Mouse (Mus musculus) frontal cortex, adult (tissue): ENCODE measurements around the gene Rnd2.
A peak's percentile ranks its signal among the peaks of the same experiment; 100 is the strongest.
"Not testable (repeated sequence)": the region's sequence is repeated elsewhere in the genome, so short reads cannot be mapped to it uniquely, and the experiment has no call there.

Experiments used
- ATAC-seq: cut with Nextera tagmentation; 2 replicates; pipeline ENCODE4 v1.9.2; 2017; ENCODE audit warnings: mild to moderate bottlenecking, moderate library complexity, mixed read lengths; ENCODE audit not compliant: low TSS enrichment

The Rnd2 gene

GRCm38 (mm10) chr11:101464211-101465100 is at the start of gene Rnd2:
Rnd2 (plus strand) TSS chr11:101464999.
- ATAC-seq: no peak

- ATAC-seq: no peak
Observed at GRCm38 (mm10) chr11:101415306-101415705, 49.5 kb upstream of the Rnd2 start.

DNA sequence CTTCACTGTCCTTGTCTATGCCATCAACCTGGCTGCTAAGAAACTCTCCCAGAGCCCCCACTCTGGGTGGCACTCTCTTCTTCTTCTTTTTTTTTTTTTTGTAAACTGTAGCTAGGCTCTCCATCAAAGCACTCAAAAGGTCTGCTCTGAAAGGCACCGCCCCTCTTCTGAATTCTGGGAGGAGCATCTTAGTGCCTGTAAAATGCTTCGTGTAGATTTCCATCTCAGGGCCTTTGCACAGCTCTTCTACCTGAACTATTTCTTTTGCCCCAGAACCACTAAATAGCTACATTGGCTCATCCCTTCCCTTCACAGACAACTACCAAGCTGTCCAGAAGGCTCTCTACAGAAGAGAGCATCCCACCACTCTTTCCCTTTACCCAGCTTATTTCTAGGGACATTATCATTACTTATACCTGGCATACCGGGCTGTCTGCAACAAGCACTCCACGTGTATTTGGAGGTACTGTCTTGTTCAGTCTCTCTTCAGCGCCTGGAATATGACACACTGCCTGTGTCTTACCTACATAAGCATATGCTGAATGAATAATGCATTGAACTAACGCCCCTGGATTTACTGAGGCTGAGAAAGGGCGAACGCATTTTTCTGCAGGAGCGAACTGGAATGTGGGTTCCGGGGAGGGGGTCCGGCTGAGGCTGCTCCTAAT is 48.2 kb upstream of the Rnd2 start:
- ATAC-seq: peak; percentile 51; the same call in 1 of the 2 replicates

- ATAC-seq: peak; percentile 56; the same call in 1 of the 2 replicates
Observed at GRCm38 (mm10) chr11:101417101-101417855, 47.5 kb upstream of the Rnd2 start, which contains the start of gene Aarsd1. Aarsd1 (minus strand) TSS chr11:101417615.

DNA sequence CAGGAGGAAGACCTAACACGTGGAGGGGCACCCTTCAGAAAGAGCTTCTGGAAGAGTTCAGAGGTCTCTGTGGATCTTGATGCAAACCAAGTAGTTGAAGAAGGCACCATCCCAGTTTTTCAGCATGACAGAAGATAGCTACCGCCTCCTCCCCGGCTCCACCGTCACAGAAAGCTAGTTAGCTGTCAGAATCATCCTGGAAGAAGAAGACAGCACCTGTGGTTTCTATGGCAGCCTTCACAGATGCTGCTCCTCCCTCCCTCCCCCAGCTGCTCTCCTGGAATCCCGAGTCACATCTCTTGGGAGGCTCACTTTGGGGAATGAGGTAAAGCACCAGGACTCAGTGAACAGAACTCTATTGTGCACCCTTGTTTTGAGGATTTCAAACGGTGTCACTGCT is 45.8 kb upstream of the Rnd2 start:
- peak; percentile 77; the same call in 1 of the 2 replicates for ATAC-seq

DNA sequence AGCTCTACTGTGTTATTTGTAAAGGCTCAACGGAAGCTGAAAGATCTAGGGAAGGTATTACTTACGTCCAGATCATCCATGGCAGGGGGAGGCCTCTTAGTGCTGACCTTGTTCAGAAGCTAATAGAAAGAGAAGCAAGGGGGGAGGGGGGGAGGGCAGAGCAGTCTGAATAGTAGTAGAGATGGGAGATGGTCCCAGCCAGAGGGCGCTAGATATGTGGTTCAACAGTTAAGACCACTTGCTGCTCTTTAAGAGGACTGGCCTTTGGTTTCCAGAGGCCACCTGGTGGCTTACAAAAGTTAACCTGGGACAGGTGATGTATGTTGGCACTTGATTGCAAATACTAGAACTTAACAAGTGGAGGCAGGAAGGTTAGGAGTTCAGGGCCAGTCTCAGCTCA is 45.2 kb upstream of the Rnd2 start:
- ATAC-seq: no peak

DNA sequence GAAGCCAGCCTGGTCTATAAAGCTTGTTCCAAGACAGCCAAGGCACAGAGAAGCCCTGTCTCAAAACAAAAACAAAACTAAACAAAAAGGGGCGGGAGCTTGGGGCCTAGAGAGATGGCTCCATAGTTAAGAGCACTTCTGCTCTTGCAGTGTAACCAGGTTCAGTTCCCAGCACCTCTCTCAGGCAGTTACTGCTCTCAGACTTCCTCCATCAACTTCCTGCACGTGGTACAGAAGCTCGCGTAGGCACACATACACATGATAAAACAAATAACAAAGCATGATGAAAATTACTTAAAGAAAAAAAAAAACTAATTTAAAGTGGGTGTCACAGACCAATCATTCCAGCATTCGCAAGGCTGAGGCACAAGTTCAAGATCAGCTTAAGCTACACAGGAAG is 44.7 kb upstream of the Rnd2 start:
- ATAC-seq: no peak

DNA sequence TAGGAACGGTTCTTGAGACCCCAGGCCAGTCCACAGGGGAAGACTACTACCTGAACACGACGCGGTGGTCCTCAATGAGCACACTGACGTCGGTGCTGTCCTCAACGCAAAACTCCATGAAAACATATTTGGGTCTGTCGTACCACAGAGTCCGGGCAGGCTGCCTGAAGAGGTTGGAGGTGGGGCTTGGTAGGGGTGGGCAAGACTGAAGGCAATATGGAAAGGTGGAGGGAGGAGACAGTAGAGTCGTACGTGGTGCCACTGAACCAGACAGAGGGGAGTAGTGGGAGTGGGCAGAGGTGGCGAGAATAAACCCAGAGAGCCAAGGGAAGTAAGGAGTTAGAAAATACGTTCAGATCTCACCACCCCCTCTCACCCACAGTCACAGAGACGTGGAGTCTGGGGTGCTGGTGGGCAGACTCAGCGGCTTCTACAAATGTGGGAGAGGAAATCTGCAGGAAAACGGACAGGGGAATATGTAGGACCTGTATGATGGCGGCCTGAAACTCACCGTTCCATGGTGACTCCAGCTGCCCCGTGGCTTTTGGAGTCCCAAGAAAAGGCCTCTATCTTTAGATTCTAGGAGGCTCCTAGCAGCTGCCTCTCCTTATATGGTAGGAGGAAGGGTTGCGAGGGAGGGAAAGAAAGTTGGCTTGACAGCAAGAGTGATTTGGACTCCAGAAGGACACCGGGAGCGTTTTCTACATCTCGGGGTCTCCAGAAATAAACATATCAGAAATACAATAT is 40.5 kb upstream of the Rnd2 start, which contains the start of gene Gm27029:
Gm27029 (minus strand) TSS at position 692 of the 747 bp plus-strand sequence.
- peak; percentile 68 for ATAC-seq

DNA sequence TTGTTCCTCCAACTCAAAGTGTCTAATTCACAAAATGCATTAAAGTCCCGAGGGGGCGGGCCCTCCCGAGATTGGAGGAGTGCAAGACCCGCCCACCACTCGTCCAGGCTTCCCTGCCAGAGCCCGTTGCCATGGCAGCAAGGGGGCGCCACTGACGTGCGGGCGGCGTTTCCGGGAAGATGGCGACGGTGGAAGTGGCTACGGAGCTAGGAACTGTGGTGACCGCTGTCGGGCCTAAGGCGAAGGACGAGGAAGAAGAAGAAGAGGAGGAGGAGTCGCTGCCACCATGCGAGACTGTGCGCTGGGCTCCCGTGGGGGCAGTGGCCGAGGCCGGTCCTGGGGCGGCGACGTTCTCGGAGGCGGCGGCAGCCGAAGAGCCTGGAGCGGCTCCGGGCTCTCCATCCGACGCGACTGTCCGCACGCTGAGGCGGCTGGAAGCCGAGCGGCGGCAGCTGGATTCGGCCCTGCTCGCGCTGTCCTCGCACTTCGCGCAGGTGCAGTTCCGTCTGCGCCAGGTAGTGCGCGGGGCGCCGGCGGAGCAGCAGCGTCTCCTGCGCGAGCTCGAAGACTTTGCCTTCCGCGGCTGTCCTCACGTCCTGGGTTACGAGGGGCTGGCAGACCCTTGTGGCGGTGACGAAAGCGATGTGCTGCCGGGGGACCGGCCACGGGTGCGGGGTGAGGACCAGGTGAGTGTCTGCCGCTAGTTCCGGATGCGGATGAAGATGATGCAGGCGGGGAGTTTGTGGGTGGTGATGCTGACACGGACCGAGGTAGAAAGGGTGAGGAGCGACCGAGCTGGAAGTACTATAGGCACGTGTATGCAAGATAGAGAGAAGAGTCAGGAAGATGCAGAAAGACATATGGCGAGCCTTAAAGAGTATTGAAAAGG is 39.6 kb upstream of the Rnd2 start, which contains the start of the genes Rundc1 and Ptges3l:
Rundc1 (plus strand) TSS at position 161 of the 889 bp plus-strand sequence.
Ptges3l (minus strand) TSS at position 409 of the 889 bp plus-strand sequence.
- peak; percentile 80 for ATAC-seq

DNA sequence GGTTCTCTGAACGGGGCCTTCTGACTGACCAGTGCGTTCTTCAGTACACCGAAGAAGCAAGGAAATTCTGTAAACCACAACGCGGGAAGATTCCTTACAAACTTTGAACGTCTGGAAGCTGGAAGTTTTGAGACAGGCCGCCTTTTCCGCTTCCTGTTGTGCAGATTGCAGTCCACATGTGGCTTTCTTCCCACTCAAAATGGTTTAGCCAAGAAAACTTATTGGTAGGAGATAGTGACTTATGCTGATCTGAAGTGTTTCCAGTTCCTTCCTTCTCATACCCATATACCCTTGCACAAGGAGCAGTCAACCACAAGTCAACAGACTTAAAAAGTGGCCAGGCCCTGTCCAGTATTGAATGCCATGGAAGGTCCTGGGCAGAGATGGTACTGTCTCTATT is 38.6 kb upstream of the Rnd2 start:
- no peak for ATAC-seq

- no peak for ATAC-seq
Observed at GRCm38 (mm10) chr11:101431327-101431726, 33.5 kb upstream of the Rnd2 start.

DNA sequence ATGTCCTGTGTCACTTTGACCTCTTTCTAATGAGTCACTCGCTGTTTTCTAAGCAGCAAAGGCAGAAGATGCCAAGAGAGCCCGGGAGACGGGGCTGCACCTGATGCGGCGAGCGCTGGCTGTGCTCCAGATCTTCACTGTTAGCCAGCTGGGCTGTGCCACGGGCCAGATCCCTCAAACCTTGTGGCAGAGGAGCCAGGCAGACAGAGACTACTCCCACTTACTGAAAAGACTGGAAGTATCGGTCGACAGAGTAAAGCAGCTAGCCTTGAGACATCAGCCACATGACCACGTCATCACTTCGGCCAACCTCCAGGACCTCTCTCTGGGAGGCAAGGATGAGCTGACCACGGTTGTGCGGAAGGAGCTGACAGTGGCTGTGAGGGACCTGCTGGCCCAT is 31.4 kb upstream of the Rnd2 start:
- ATAC-seq: no peak

DNA sequence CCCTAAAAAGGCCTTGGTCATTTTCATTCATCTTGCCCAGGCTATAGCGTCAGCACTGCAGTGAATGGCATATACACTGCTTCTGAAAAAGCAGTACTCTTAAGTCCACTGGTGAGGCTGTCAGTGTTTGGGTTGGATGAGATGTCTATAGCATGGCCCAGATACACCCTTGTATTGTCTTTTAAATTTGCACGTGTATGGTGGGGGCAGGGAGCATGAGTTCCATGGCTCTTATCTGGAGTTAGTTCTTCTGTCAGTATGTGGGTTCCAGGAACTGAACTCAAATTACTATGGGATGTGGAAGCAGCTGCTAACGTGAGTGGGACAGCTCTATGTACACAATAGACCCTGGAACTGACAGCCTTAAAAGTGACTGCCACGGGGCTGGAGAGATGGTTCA is 29.0 kb upstream of the Rnd2 start:
- ATAC-seq: no peak

GRCm38 (mm10) chr11:101436916-101437315 is 27.9 kb upstream of the Rnd2 start:
- no peak for ATAC-seq

GRCm38 (mm10) chr11:101438006-101438405 is 26.8 kb upstream of the Rnd2 start:
- not testable (repeated sequence) for ATAC-seq

GRCm38 (mm10) chr11:101441450-101442126 is 23.2 kb upstream of the Rnd2 start:
- ATAC-seq: not testable (repeated sequence)

DNA sequence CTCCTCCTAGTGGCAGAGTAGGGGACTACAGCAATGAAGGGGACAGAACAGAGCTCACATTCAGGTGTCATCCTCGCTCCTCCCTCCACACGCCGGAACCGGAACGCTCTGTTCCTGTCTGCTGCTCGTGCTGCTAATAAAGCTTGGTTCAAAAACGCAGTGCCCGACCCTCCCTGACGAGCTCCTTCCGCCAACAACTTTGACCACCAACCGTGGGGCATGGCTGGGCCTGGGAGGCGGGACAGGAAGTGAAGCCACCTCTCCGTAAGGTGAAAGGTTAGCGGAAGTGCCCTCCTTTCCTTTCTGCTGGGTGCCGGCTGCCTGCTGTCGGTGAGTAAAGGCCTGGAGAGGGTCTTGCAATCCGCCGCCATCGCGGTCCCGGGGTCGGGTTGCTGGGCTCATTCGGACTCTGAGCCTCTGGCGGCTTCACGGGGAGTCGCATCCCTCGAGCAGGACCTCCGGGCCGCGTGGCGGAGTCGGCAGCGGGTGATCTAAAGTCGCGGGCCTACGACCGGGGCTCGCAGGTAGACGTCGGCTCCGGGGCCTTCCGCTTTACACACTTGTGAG is 22.6 kb upstream of the Rnd2 start, which contains the start of gene Rpl27:
Rpl27 (plus strand) TSS at position 172 of the 567 bp plus-strand sequence.
- ATAC-seq: peak; percentile 99

- ATAC-seq: no peak
Observed at GRCm38 (mm10) chr11:101442760-101443159, 22.0 kb upstream of the Rnd2 start.

- no peak for ATAC-seq
Observed at GRCm38 (mm10) chr11:101446319-101446718, 18.5 kb upstream of the Rnd2 start.
